Mouse (Mus musculus) left cerebral cortex, adult 18-20 months (tissue): Measurements from ENCODE around the gene Tcp10a. TPM values are rescaled to one million over a fixed set of nuclear protein-coding genes. Genes with fewer than 3 reads are reported as not detected.
"Not testable (repeated sequence)": the region's sequence is repeated elsewhere in the genome, so short reads cannot be mapped to it uniquely, and the experiment has no call there.

Experiments
- DNase-seq, 2 experiments: peaks; one replicate each; pipeline ENCODE4 v3.0.0; 2021 to 2022; ENCODE audit warnings: low spot score in 2 of 2, mixed read lengths in 1 of 2
- long read RNA-seq, 2 experiments: library from polyadenylated mRNA; stranded (forward); transcript quantifications; one replicate each; pipeline ENCODE4 v2.0.0; 2021
- total RNA-seq, 2 experiments: library from RNA; stranded (reverse); gene quantifications; 2 replicates each; pipeline ENCODE4 v1.2.3; 2021

The Tcp10a gene
- total RNA-seq: under 1 TPM; 0.16 to 0.23 TPM
- long read RNA-seq, experiment 1: 0 reads
- long read RNA-seq, experiment 2: 0 reads

DNA sequence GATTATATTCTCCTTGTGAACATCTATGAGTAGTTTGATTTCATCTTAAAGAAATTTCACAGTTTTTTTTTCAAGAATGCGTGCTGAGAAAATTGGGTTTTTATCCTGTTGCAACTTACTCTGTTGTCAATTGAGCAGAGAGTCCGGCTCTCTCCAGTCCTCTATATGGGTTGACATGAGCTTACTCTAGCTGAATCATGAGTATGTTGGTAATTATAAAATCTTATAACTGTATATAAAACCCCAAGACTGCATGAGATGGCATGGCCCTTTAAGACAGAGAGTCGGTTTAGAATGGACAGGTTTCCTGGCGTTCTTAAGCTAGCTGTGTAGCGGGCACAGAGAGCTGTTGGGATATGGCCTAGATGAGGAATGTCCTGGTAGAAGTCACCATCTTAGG is at the start of gene Tcp10a:
Gene Tcp10a, plus strand, starts transcription at position 301 of the 400 bp plus-strand sequence.
- not testable (repeated sequence) for DNase-seq

DNA sequence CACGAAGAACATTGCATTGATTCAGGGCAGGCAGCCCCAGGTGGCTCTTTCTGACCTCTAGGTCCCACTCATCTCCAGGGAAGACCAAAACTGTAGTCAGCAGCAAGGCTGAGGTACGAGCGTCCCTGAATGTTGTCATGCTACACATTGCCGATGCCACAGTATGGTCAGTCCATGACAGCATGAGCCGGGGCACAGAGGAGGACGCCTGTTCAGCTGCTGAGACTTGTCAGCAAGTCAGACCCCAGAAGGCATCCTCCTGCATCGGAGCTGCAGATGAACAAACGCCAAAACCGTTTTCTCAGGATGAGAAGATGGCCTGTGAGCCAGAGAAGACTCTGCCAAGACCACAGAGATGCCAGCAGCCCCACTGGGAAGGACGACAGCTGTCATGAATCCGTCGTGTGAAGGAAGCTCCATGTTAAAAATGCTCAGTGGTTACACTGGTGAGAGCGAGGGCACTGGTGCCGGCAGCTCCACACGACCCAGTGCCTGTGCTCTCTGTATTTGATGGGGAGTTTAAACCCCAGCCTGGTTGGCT is 45.7 kb upstream of the Tcp10a start:
- no peak for DNase-seq

DNA sequence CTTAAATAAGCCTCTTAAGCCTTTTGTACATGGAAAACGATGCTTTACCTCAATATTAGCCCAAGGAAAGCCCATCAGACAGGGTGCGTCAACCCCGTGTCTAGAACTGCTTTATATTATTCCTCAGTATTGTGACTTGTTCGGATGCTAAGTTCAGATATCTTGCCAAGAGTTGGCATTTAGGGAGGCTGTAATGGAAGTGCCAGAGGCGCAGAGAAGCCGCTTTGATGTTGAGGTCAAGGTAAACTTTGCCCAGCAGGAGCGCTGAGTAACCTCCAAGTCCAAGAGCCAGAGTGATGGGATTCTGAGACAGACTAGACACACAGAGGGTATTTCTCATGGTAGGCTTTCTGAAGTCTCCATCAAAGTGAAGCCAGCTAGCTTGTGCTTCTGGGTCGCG is 45.2 kb upstream of the Tcp10a start:
- no peak for DNase-seq

DNA sequence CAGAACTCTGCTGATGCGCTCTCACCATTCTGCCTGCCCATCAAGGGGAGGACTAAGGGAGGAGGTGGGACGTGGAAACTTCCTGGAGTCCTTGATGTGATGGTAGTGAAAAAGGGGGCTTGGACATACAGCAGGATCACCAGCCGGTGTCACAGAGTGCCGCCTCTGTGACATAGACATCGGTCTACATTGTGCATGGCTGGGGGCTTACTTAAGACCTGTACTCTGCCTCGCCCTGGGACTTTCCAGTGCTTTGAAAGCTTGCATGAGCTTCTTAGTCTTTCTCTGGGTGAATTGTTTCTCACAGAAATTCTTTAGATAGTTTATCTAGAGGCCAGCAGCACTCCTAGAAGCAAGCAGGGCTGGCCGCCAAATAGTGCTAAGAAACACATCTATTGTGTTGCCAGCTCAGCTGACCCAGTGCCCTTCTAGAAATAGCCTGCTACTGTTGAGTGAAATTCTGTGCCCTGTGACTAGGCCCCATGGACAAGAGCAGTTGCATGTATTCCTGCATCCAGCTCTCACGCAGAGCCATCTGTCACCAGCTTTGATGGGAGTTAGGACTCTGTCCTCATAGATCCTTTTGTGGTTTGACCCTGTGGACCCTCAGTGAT is 40.0 kb upstream of the Tcp10a start:
- no peak for DNase-seq

DNA sequence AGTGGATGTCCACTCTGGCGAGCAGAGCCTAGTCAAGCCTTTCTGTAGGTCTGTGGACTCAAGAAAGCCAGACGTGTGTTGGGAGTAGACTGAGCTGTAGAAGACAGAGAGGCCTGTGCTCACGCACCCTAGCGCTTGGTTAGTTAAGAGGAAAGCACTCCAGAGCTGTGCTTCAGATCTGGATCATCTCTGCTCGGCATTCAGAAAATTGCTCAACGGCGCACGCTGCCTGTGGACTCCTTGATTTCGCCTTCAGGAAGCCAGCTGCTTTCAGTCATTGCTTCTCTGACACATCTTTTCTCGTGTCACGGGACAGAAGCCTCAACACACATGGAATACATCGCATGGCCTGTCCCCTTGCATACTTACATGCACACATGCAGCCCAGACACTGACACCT is 39.2 kb upstream of the Tcp10a start:
- no peak for DNase-seq

DNA sequence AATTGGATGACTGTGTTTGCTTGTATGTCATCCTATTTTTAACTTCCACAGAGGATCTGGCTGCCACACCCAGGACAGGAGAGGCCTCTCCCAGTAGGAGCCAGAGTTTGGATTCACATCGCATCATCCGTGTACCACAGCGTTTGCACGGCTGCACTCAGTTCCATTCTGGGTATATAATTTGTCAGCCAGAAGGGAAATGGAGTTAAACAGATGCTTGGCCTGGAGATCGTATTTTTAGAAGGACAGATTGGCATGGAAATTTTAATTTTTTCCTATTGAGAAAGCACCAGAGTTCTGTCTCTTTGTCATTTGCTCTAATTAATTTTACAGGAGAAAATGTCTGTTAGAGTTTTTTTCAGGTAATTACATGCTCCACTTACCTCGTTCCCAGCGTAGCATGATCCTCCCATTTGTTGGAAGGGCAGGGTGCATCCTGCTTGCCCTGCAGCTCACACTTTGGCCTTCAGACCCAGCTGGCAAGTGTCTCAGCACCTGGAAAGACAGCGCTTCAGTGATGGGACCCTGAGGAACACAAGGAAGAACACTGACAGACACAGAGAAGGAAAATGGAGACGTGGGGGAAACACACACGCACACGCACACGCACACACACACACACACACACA is 37.9 kb upstream of the Tcp10a start:
- DNase-seq: no peak

DNA sequence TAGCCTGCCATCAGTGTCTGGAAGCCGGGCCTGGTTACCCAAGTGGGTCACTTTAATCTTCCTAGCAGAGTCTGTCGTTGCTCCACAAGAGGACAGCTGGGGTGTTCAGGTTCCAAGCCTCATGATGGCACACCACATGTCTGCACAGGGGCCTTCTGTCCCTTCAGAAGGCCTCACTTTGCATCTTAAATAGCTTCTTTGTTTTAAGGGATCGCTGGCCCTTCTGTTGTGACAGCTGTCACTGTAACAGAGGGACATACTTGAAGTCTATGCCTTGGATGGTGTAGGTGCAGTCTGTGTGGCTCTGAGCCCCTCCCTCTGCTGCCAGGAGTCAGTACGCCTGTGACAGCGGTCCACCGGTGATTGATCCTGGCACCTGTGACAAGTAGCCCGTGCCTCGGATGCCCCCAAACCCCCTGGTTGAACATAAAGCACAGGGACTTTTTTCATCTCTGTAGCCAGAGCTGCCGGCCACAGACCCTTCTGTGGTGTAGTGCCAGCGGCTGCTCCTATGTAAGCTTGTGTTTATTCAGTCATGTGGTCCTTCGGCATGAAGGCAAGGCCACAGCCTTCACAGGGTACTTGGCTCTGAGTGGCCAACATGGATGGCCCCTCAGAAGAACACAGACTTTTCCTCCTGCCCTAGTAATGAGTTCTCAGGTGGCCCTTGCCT is 32.3 kb upstream of the Tcp10a start:
- DNase-seq: no peak

DNA sequence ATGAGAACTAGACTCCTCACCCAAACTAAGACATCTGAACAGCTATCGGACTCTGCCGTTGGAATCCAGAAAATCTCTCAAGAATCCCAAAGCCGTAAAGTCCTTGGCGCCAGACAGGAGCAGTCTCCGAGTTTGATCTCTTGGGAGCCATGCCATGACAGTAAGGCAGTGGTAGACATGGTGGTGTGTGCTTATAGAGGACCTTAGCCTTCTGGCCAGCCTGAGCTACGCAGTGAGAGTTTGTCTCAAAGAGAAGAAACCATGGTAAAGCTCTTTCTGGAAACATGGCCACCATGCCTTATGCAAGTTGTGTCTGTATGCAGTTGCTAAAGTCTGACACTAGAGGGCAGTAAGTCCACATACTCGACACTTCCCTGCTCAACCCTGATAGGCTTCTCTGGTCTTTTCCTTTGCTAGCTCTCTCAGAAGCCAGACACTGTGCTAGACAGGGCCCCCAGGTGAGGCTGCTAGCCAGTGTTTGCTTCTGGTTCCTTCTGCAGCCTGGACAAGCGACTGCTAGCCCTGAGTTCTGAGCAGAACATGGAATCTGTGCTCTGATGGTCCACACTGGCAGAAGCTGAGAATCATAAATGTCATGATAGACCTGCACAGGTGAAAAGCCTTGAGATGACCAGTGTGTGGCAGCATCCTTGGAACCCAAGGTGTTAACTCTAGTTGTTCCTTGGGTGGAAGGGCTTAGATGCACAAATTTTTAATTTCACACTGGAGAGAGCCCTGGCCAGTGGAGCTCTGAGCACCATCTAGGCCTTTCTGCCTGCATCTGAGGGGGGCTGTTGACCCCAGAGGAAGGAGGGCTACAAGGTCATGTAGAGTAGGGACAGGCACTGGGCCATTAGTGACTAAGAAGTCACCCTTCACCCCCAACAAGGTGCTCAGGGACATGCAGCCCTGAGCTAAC is 17.9 kb upstream of the Tcp10a start:
- DNase-seq: peak; percentile 38 to 58

DNA sequence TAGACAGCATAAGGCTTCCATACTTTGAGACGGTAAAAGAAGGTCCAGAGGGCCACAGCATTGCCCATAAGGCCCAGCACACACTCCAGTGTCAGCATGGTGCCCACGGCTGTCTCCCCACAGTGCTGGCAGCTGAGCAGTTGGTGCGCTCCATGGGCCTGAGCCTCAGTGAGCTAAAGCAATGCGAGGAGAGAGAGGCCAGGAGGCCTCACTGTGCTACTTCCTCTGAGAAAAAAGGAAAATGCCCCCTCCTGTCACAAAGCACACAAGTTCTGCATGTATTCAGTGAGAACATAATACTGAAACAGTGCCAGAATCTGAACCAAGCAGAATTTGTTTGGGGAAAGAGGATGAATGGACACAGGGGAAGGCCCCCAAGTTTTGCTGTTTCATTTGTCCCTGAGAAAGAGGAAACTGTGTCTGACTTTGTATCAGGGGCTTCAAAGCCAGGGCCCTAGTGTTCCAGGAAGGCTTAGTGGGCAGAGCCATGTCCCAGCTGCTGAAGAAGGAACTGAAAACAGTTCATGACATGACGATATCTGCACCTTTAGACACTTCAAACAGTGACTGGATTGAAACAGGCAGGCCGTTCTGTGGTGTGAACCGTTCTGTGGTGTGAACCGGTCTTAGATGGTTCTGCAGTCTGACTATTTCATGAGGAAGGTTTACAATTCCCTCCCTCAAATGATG is 8.6 kb upstream of the Tcp10a start:
- not testable (repeated sequence) for DNase-seq

DNA sequence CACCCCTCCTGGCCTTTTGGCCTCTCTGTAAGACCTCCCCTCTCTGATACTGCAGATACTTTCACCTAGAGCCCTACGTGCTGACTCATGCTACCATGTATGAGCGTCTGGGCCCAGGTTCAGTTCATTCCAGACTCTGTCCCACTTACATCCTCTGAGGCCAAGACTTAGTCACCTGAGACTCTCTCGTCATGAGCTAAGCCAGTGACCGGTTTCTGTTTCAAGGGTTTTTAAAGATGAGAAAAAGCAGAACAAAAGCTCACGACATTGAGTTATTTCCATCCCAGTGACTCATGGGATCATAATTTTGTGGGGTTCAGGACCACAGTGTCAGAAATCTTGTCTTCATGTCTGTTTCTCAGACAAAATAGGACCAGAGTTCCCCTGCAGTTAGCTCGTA is 4.7 kb upstream of the Tcp10a start:
- DNase-seq: not testable (repeated sequence)

DNA sequence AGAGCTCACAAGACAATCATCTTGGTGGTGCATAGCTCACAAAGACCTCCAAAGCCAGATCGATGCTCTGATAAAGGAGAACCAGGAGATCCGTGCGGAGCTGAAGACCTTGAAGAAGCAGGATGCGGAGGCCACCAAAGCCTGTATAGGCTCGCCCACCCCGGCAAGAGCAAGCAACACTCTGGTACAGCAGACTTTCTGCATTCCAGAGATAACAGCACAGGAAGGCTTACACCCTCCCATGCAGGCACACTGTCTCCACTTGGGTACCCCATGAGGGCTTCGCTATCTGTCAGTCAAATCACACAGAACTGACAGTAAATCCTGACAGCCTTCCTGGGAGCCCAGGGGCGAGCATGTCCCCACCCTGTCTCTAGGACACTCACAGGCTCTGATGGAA is 2.0 kb downstream of the Tcp10a start:
- DNase-seq: not testable (repeated sequence)

DNA sequence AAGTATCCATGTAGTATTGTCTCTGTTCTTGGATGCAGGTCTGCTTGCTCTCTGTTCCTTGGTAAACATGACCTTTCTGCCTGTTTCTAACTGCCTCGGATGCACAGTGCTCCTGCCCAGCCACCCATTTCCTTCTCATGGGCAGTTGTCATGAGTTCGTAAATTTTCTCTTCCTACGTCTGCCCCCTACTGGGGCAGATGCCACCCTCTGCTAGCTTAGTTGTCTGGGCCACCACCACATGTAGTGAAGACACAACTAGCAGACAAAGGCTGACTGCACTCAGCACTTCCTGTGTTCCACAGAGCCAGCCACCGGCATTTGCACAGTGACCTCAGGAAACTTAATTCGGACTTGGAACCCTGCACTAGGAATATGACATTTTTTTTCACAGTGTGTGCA is 8.3 kb downstream of the Tcp10a start:
- not testable (repeated sequence) for DNase-seq

DNA sequence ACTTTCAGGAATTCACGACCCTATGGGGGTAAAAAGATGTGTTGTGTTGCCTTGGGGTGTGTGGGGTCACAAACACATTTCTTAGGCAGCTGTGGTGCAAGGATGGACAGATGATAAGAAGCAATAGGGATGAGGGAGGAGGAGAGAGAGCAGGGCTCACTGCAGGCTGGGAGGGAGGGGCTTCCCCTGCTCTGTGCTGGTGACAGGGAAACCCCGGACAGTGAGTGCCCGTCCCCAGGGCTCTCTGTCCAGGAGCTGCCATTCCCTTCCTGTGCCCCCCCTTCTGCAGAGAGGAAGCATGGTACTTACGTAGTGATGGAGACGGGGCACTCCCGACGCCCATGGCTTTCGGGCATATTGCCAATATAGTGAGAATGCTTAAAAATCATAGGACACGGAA is 12.9 kb downstream of the Tcp10a start:
- DNase-seq: not testable (repeated sequence)

DNA sequence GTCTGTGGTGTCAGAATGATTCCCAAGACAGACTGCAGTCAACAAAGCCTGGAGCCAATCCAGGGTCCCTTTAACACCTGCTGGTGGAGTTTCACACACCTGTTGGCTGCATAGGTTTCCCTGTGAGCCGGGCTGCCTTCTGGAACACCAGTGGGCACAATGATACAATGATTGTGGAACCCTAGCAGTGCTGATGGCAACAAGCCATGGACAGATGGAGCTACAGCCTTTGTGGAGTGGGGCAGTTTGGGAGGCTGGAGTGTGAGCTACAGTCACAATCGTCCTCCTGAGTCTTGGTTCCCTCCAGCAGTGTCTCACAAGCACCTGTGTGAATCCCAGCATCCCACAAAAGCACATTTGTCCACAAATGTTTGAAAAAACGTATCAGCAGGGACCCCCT is 24.3 kb downstream of the Tcp10a start:
- DNase-seq: not testable (repeated sequence)

DNA sequence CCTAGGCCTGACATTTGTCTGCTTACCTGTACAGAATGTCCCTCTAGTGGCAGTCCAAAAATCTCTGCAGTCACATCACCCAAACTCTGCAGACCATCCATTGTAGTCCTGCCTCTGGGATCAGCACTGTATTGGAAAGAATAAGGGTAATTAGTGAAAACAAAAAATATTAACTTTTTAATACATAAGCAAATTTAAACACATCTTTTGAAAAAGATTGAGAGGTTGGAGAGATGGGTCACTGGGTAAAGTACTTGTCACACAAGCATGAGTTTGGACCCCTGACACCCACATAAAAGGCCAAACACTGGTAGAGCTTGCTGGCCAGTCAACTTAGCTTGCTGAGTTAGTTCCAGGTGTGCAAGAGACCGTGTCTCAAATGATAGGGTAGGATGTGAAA is 28.1 kb downstream of the Tcp10a start, which contains the start of gene Ttll2:
Gene Ttll2, minus strand, starts transcription at position 101 of the 400 bp plus-strand sequence.
- DNase-seq: not testable (repeated sequence)

DNA sequence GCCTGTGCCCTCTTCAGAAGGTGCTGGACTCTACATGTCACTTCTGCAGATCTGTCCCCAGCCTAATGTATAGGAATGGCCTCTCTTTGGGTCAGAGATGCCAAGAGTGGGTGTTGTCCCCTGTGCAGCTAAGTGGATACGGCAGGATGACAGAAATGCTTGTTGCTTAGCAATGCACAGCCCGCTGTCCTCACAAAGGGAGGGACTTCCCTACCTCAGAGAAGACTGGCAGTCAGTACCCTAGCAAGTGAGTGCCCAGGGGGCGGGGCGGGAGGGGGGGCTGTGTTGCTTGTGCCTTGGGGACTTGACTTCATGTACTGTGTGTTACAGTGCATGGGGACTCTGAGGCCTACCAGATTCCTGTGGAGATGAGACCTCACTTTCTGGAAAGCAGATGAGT is 35.4 kb downstream of the Tcp10a start:
- DNase-seq: not testable (repeated sequence)

DNA sequence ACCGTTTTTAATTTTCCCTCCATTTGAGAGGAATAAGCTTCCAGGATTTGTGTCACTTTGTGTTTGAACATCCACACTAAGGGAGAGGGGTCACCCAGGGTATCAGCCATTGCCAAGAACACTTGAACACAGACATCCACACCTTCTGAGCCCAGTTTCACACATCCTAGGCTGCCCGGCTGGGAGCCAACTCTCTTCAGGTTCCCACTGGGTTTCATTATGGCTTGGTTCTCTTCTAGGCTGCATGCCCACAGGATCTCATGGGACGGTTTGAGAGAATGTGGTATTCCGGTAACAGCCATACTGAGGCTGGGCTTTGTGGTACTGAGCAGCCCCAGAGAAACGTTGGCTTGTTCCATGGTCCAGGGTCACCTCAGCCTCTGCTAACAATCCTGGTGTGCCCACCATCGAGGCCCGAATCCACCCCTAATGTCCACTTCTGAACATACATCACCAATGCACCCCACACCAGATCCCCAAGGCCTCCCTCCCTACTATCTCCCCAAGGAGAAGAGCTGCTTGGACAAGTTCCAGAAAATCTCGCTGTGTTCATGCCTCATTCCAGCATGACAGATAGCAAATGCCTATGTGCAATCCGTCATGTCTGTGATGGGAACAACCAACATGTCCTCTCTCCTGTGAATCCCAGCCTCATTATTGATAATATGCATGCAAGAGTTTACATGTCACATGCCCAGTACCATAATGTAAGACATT is 36.5 kb downstream of the Tcp10a start:
- not testable (repeated sequence) for DNase-seq

DNA sequence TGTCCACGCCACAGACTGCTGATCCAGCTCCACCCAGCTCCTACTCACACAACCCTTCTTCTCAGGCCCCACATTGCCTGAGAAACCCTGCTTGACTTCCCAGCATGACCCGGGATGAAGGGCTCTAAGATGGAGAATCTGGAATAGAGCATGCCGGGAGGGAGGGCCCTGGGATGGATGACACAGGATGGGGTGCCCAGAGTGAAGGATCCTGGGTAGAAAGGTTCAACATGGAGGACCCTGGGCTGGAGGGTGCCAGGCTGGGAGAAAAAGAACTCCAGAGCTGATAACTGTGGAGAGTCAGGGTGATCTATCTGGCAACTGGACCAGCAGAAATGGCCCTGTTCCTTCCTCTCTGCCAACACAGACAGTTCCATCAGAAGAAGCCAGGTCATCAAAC is 41.2 kb downstream of the Tcp10a start:
- DNase-seq: not testable (repeated sequence)

DNA sequence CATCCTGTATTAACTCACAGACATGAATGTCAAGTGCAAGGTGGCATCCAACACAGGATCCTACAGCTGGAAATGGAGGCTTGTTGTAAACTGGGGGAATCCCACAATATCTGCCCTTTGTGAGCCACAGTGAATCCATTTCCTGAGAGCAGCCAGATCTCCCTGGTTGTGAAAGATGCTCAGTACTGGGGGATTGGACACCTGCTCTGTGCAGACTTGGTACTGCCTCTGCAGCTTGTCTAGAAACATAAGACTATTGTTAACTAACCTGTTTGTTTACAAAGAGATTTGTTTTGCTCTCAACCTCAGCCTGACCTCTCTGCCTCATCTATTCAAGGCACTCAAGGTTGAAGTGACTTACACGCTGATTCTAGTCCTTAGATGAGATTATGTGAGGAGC is 41.8 kb downstream of the Tcp10a start:
- DNase-seq: not testable (repeated sequence)
